Mouse (Mus musculus) cerebellum, adult 2 months (tissue): Measurements from ENCODE around the gene Mrps27. TPM values are rescaled to one million over a fixed set of nuclear protein-coding genes. Genes with fewer than 3 reads are reported as not detected.

ENCODE experiments used
- DNase-seq, 2 experiments: peaks; one replicate each; pipeline ENCODE4 v3.0.0; 2021
- H3K27ac ChIP-seq: fragments of 200-500 bp; 2 replicates; pipeline ENCODE4 v1.5.1; 2012; ENCODE audit warnings: low read length, control low read depth, inconsistent platforms; ENCODE audit not compliant: insufficient read depth
- H3K27me3 ChIP-seq: fragments of 200-500 bp; 2 replicates; pipeline ENCODE4 v1.6.1; 2012; ENCODE audit warnings: inconsistent platforms, mild to moderate bottlenecking, low read length, moderate library complexity; ENCODE audit not compliant: control insufficient read depth, insufficient read depth
- H3K4me1 ChIP-seq: fragments of 200-500 bp; 2 replicates; pipeline ENCODE4 v1.6.1; 2011; ENCODE audit warnings: low read length; ENCODE audit not compliant: control insufficient read depth, insufficient read depth
- H3K4me3 ChIP-seq: fragments of 200-500 bp; replicated peaks from 2 replicates; pipeline ENCODE3; 2011; ENCODE audit warnings: mild to moderate bottlenecking, low read depth, low read length, control low read depth; ENCODE audit not compliant: insufficient read depth
- CTCF ChIP-seq: fragments of 200-500 bp; IDR thresholded peaks from 2 replicates; pipeline ENCODE4 v1.5.1; 2011; ENCODE audit warnings: low read depth, mild to moderate bottlenecking, control low read depth, low read length, moderate library complexity, borderline replicate concordance; ENCODE audit not compliant: insufficient read depth
- POLR2A ChIP-seq: fragments of 200-500 bp; IDR thresholded peaks from 2 replicates; pipeline ENCODE4 v1.6.1; 2011; ENCODE audit warnings: low read length, control low read depth, borderline replicate concordance; ENCODE audit not compliant: insufficient read depth
- WGBS: fragments of 180-500 bp; shearing (Covaris S2); methylation state at CpG from one replicate; pipeline ENCODE4 v1.1.7; 2018; 5-methylcytosine and 5-hydroxymethylcytosine counted together
- polyA plus RNA-seq: library from polyadenylated mRNA; depleted of rRNA; stranded (reverse); fragments of >200 nt; gene quantifications from 2 replicates; pipeline ENCODE4 v1.2.3, GENCODE M21; 2012

Gene Mrps27
- polyA plus RNA-seq, 1 experiment, result 38.5 TPM

DNA sequence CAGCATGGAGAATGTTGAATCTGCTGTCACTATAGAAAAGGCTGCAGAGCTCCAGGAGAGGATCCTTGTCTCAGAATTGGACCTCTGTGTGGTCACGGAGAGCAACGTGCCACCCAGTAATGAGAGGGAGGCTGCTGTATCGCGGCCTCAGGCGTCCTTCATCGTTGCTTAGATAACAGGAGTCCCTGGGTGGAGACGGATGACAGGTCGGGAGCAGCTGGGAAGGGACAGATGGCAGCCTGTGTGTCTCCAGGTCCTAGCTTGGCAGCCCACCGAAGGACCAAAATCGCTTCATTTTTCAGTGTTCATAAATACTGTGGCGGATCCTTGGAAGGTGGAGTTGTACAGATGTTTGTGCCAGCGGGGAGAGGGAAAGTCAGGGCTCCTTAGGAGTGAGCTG is 24.5 kb downstream of the Mrps27 start:
- H3K27ac ChIP-seq, result 0 out of 2 replicates have a peak overlapping the region, but pooled peaks have one; percentile 24
- H3K4me3 ChIP-seq, result no peak overlapping the region
- peaks cover 36% of the 10 kb centered on the region for H3K4me1 ChIP-seq
- DNase-seq, result peak; percentile 77 to 83
- WGBS, result 11% methylated on average over 12 of the region's 12 CpGs
- TF ChIP-seq CTCF (no peak), POLR2A (no peak)
- H3K27me3 ChIP-seq, result no peaks in the 10 kb centered on the region

DNA sequence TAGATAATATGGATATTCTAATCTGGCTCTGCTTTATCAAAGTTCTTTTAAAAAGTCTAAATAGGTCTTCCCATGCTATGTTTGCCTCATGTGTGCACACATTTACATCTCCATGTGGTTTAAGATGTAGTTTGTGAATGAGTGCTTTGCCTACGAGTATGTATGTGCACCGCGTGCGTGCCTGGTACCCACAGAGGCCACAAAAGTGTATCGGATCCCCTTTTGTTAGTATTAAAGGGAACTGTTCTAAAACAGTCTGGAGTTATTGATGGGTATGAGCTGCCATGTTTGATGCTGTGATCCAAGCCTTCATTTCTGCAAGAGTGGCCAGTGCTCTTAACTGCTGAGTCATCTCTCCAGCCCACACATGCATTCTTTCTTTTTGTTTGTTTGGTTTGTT is 26.7 kb downstream of the Mrps27 start:
- no peak for TF ChIP-seq POLR2A
- TF ChIP-seq CTCF, result no peak
- 95% methylated on average over 5 of the region's 5 CpGs for WGBS
- DNase-seq, result no peak
- no peak overlapping the region for H3K27ac ChIP-seq
- H3K4me3 ChIP-seq, result no peak overlapping the region
- no peaks in the 10 kb centered on the region for H3K27me3 ChIP-seq
- peaks cover 34% of the 10 kb centered on the region for H3K4me1 ChIP-seq

DNA sequence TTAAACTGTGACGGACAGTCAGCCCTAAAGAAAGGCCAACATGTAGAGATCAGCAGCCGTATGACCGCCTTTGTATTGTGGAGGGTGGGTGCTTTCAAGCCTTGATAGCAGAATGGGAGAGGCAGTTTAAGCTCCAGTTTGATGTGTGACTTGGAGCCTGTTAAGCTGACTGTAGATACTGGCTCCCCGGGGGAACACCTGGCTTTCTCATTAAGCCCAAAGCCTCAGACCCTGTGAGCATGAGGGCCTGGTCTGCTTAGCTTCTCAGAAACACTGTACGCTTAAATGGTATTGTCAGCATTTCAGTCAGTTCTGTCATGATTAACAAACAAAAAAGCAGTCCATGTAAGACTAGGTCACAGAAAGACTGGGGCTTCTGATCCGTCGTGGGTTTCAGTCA is 29.1 kb downstream of the Mrps27 start:
- TF ChIP-seq CTCF (no peak), POLR2A (no peak)

GRCm38 (mm10) chr13:99374191-99374590 is 29.6 kb downstream of the Mrps27 start:
- WGBS, result 93% methylated on average over 4 of the region's 4 CpGs
- no peak overlapping the region for H3K4me3 ChIP-seq
- no peaks in the 10 kb centered on the region for H3K27me3 ChIP-seq

More for the DNA sequence above, 29.1 kb downstream of the Mrps27 start:
- H3K27ac ChIP-seq, result no peak overlapping the region
- WGBS, result 90% methylated on average over 7 of the region's 7 CpGs
- no peak overlapping the region for H3K4me3 ChIP-seq
- no peaks in the 10 kb centered on the region for H3K27me3 ChIP-seq
- peaks cover 12% of the 10 kb centered on the region; the same call in 1 of the 2 replicates for H3K4me1 ChIP-seq
- DNase-seq, result no peak

GRCm38 (mm10) chr13:99375550-99375949 is 31.0 kb downstream of the Mrps27 start:
- 18% methylated on average over 6 of the region's 6 CpGs for WGBS
- no peaks in the 10 kb centered on the region for H3K27me3 ChIP-seq

More at GRCm38 (mm10) chr13:99374191-99374590, 29.6 kb downstream of the Mrps27 start:
- Histone ChIP-seq H3K4me1 (peaks cover 7% of the 10 kb centered on the region; the same call in 1 of the 2 replicates), H3K27ac (no peak overlapping the region)
- DNase-seq, result no peak
- TF ChIP-seq POLR2A (no peak), CTCF (no peak)

DNA sequence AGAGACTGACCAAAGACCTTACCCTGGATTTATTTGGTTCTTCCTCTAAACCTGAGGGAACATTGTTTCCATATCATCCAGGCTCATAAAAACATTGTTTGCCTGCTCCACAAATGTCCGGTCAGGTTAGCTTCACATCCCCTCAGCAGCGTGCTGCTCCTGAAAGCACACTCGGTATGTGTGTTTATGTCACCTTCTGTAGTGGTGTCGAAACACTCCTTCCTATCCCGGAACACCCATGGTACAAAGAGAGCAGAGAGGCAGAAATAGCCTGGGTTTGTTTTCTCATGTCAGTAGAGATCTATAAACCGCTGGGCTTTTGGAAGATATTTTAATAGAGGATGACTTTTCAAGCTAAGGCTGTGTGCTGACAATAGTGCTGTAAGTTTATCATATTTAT is 32.5 kb downstream of the Mrps27 start:
- no peak for TF ChIP-seq POLR2A
- no peak for TF ChIP-seq CTCF
- peaks cover 7% of the 10 kb centered on the region for H3K4me1 ChIP-seq
- H3K4me3 ChIP-seq, result no peak overlapping the region
- H3K27me3 ChIP-seq, result no peaks in the 10 kb centered on the region
- H3K27ac ChIP-seq, result no peak overlapping the region
- WGBS, result 95% methylated on average over 6 of the region's 6 CpGs
- no peak for DNase-seq

More at GRCm38 (mm10) chr13:99375550-99375949, 31.0 kb downstream of the Mrps27 start:
- no peak overlapping the region for H3K4me3 ChIP-seq
- TF ChIP-seq POLR2A (no peak), CTCF (peak; percentile 82)
- DNase-seq, result peak; percentile 80 to 88
- H3K4me1 ChIP-seq, result no peaks in the 10 kb centered on the region
- H3K27ac ChIP-seq, result no peak overlapping the region

DNA sequence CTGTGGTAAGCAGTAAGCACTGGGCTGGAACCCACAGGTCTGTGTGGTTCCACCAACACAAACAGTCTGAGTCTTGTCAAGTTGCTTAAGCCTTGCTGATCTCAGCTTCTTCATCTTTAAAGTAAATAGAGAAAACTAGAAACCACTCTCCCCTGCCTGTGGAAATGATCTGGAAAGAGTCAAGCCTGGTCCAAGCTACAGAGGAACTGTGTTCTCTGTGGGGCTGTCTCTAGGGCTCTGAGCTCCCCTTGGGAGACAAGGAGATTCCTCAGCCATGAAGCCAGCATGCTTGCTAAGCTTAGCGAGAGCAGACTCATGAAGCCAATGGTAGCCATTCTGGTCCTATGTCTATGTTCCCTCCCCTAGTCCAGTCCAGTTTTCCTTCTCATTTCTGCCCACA is 33.6 kb downstream of the Mrps27 start:
- H3K27ac ChIP-seq, result no peak overlapping the region
- DNase-seq, result no peak
- H3K4me3 ChIP-seq, result no peak overlapping the region
- WGBS, result 81% methylated on average over 1 of the region's 1 CpGs
- H3K27me3 ChIP-seq, result no peaks in the 10 kb centered on the region
- H3K4me1 ChIP-seq, result peaks cover 11% of the 10 kb centered on the region
- TF ChIP-seq POLR2A (no peak), CTCF (no peak)

GRCm38 (mm10) chr13:99382373-99382772 is 37.8 kb downstream of the Mrps27 start:
- 37% methylated on average over 6 of the region's 6 CpGs for WGBS

GRCm38 (mm10) chr13:99384555-99385203 is 40.1 kb downstream of the Mrps27 start:
- WGBS, result 84% methylated on average over 7 of the region's 7 CpGs
- TF ChIP-seq CTCF (no peak), POLR2A (no peak)

More at GRCm38 (mm10) chr13:99382373-99382772, 37.8 kb downstream of the Mrps27 start:
- TF ChIP-seq CTCF, result no peak
- TF ChIP-seq POLR2A, result no peak
- DNase-seq, result no peak
- Histone ChIP-seq H3K4me1 (peaks cover 11% of the 10 kb centered on the region), H3K27me3 (no peaks in the 10 kb centered on the region), H3K27ac (no peak overlapping the region), H3K4me3 (no peak overlapping the region)

More at GRCm38 (mm10) chr13:99384555-99385203, 40.1 kb downstream of the Mrps27 start:
- H3K4me1 ChIP-seq, result peaks cover 11% of the 10 kb centered on the region
- H3K27ac ChIP-seq, result no peak overlapping the region
- no peak overlapping the region for H3K4me3 ChIP-seq
- DNase-seq, result no peak
- H3K27me3 ChIP-seq, result no peaks in the 10 kb centered on the region
